Mouse (Mus musculus) bone marrow macrophage, adult 2 months (primary cell): ENCODE results near the gene Glt8d2.

Experiments used
- CTCF ChIP-seq: IDR thresholded peaks from 2 replicates; pipeline ENCODE4 v1.5.1; 2012; ENCODE audit warnings: low read depth, mild to moderate bottlenecking, low read length, moderate library complexity
- POLR2A ChIP-seq: IDR thresholded peaks from 2 replicates; pipeline ENCODE4 v1.6.1; 2012; ENCODE audit warnings: mild to moderate bottlenecking, low read depth, low read length, borderline replicate concordance

DNA sequence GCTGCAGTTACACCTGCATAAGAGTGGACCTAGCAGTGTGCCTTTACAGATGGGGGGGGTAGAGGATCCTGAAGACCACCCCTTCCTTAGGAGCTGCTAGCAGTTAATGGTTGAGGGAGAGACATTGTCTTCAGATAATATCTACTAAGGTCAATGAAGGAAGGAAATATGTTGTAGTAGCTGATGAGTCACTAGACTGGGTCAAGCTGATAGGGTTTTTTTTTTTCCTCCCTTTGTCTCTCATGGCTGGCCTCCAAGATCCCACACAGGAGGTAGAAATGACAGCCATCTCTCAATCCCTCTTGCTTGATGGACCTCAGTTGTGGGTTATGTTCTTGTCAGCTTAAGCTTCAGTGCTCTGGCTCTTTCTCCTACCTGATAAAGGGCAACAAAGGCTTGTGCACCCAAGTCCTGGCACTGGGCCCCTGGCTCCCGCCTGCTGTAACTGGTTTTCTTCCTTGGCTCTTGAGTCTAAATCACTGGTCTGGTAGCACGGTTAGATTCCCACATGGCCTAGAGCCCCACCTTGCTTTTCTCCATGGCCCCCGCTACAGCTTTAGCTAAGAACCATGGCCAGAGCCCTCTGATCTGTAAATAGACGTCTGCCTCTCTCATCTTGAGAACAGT is 6.1 kb upstream of the Glt8d2 start:
- no peak for TF ChIP-seq POLR2A
- TF ChIP-seq CTCF, result no peak
